Mouse (Mus musculus): ENCODE measurements around the gene Gpsm1.

The Gpsm1 gene

GRCm38 (mm10) chr2:26315072-26315924, at the start of gene Gpsm1:
TSS of gene Gpsm1 (plus strand) at chr2:26315515.
- in situ Hi-C loops (cut with MboI; ENCODE audit: low pct_unique_long_range_greater_than_20kb in 1 of 2, low sequenced_read_pairs in 2 of 2, unreplicated experiment in 1 of 2), result loop anchor here (5.0 to 25.0 kb wide), 2 partner anchors 247 kb away; no protein-coding TSS in a partner anchor

GRCm38 (mm10) chr2:26266066-26266742, 49.1 kb upstream of the Gpsm1 start:
- in situ Hi-C loops (cut with MboI; ENCODE audit: low pct_unique_long_range_greater_than_20kb in 1 of 2, low sequenced_read_pairs in 2 of 2, unreplicated experiment in 1 of 2), result no loop called here

- in situ Hi-C loops (cut with MboI; ENCODE audit: low pct_unique_long_range_greater_than_20kb in 1 of 2, low sequenced_read_pairs in 2 of 2, unreplicated experiment in 1 of 2), result no loop called here
These were observed 47.1 kb upstream of the Gpsm1 start for GRCm38 (mm10) chr2:26268216-26268615.

GRCm38 (mm10) chr2:26273611-26274010, 41.7 kb upstream of the Gpsm1 start:
- in situ Hi-C loops (cut with MboI; ENCODE audit: low pct_unique_long_range_greater_than_20kb in 1 of 2, low sequenced_read_pairs in 2 of 2, unreplicated experiment in 1 of 2), result loop anchor here in 1 of 2 experiments (10.0 kb wide), 1 partner anchor 119 kb away; no protein-coding TSS in a partner anchor

- in situ Hi-C loops (cut with MboI; ENCODE audit: low pct_unique_long_range_greater_than_20kb in 1 of 2, low sequenced_read_pairs in 2 of 2, unreplicated experiment in 1 of 2), result loop anchor here (5.0 to 10.0 kb wide), 2 partner anchors 122 to 125 kb away; no protein-coding TSS in a partner anchor
These were observed 35.6 kb upstream of the Gpsm1 start for GRCm38 (mm10) chr2:26279712-26280111.

- in situ Hi-C loops (cut with MboI; ENCODE audit: low pct_unique_long_range_greater_than_20kb in 1 of 2, low sequenced_read_pairs in 2 of 2, unreplicated experiment in 1 of 2), result loop anchor here in 1 of 2 experiments (5.0 kb wide), 1 partner anchor 123 kb away; no protein-coding TSS in a partner anchor
These were observed 34.7 kb upstream of the Gpsm1 start for GRCm38 (mm10) chr2:26280594-26280993.

- in situ Hi-C loops (cut with MboI; ENCODE audit: low pct_unique_long_range_greater_than_20kb in 1 of 2, low sequenced_read_pairs in 2 of 2, unreplicated experiment in 1 of 2), result no loop called here
These were observed 29.5 kb upstream of the Gpsm1 start for GRCm38 (mm10) chr2:26285804-26286203.

- in situ Hi-C loops (cut with MboI; ENCODE audit: low pct_unique_long_range_greater_than_20kb in 1 of 2, low sequenced_read_pairs in 2 of 2, unreplicated experiment in 1 of 2), result no loop called here
These were observed 28.9 kb upstream of the Gpsm1 start for GRCm38 (mm10) chr2:26286391-26286790.

- in situ Hi-C loops (cut with MboI; ENCODE audit: low pct_unique_long_range_greater_than_20kb in 1 of 2, low sequenced_read_pairs in 2 of 2, unreplicated experiment in 1 of 2), result no loop called here
These were observed 25.2 kb upstream of the Gpsm1 start for GRCm38 (mm10) chr2:26290133-26290532.

- in situ Hi-C loops (cut with MboI; ENCODE audit: low pct_unique_long_range_greater_than_20kb in 1 of 2, low sequenced_read_pairs in 2 of 2, unreplicated experiment in 1 of 2), result no loop called here
These were observed 20.9 kb upstream of the Gpsm1 start, which contains the start of gene Ccdc187 for GRCm38 (mm10) chr2:26294457-26294856. TSS of gene Ccdc187 (minus strand) at chr2:26294557.

- in situ Hi-C loops (cut with MboI; ENCODE audit: low pct_unique_long_range_greater_than_20kb in 1 of 2, low sequenced_read_pairs in 2 of 2, unreplicated experiment in 1 of 2), result no loop called here
These were observed 18.6 kb upstream of the Gpsm1 start for GRCm38 (mm10) chr2:26296606-26297195.

- in situ Hi-C loops (cut with MboI; ENCODE audit: low pct_unique_long_range_greater_than_20kb in 1 of 2, low sequenced_read_pairs in 2 of 2, unreplicated experiment in 1 of 2), result no loop called here
These were observed 17.0 kb upstream of the Gpsm1 start for GRCm38 (mm10) chr2:26298208-26298855.

GRCm38 (mm10) chr2:26298856-26299230, 16.5 kb upstream of the Gpsm1 start:
- in situ Hi-C loops (cut with MboI; ENCODE audit: low pct_unique_long_range_greater_than_20kb in 1 of 2, low sequenced_read_pairs in 2 of 2, unreplicated experiment in 1 of 2), result no loop called here

- in situ Hi-C loops (cut with MboI; ENCODE audit: low pct_unique_long_range_greater_than_20kb in 1 of 2, low sequenced_read_pairs in 2 of 2, unreplicated experiment in 1 of 2), result no loop called here
These were observed 16.0 kb upstream of the Gpsm1 start for GRCm38 (mm10) chr2:26299336-26299735.

- in situ Hi-C loops (cut with MboI; ENCODE audit: low pct_unique_long_range_greater_than_20kb in 1 of 2, low sequenced_read_pairs in 2 of 2, unreplicated experiment in 1 of 2), result loop anchor here in 1 of 2 experiments (25.0 kb wide), 1 partner anchor 262 kb away; no protein-coding TSS in a partner anchor
These were observed 15.0 kb upstream of the Gpsm1 start for GRCm38 (mm10) chr2:26300161-26300807.

GRCm38 (mm10) chr2:26300808-26301174, 14.5 kb upstream of the Gpsm1 start:
- in situ Hi-C loops (cut with MboI; ENCODE audit: low pct_unique_long_range_greater_than_20kb in 1 of 2, low sequenced_read_pairs in 2 of 2, unreplicated experiment in 1 of 2), result loop anchor here in 1 of 2 experiments (25.0 kb wide), 1 partner anchor 262 kb away; no protein-coding TSS in a partner anchor

- in situ Hi-C loops (cut with MboI; ENCODE audit: low pct_unique_long_range_greater_than_20kb in 1 of 2, low sequenced_read_pairs in 2 of 2, unreplicated experiment in 1 of 2), result loop anchor here in 1 of 2 experiments (25.0 kb wide), 1 partner anchor 260 kb away; no protein-coding TSS in a partner anchor
These were observed 13.3 kb upstream of the Gpsm1 start for GRCm38 (mm10) chr2:26302005-26302503.

GRCm38 (mm10) chr2:26304711-26305110, 10.6 kb upstream of the Gpsm1 start:
- in situ Hi-C loops (cut with MboI; ENCODE audit: low pct_unique_long_range_greater_than_20kb in 1 of 2, low sequenced_read_pairs in 2 of 2, unreplicated experiment in 1 of 2), result loop anchor here in 1 of 2 experiments (25.0 kb wide), 1 partner anchor 258 kb away; no protein-coding TSS in a partner anchor
